ENCODE assay signal across 28 mouse cellular contexts in genomic region chr14:67619571-67619970, GRCm38 (mm10).
DNase-seq lines count a peak whose midpoint lies in the region; ATAC-seq lines count a peak whose summit lies in the region.
"Had no signal": no experiment of that assay in that cellular context is flagged by ENCODE, and none has a peak within 500 bp of the region (broad histone marks: within the 10 kb centered on the region; RNA-seq: fewer than 3 reads in every experiment).

No protein-coding gene starts in this region.

- H3K9me3 ChIP-seq in hindbrain, embryonic 12.5 days (replicated peaks), result no peaks in the 10 kb centered on the region
- H3K9me3 ChIP-seq: embryonic facial prominence, embryonic 12.5 days; embryonic facial prominence, embryonic 15.5 days; heart, embryonic 15.5 days; hindbrain, embryonic 10.5 days had no signal

- H3K4me1 ChIP-seq in hindbrain, embryonic 12.5 days, result peaks cover 6% of the 10 kb centered on the region; the same call in 1 of the 2 replicates
- H3K4me1 ChIP-seq: embryonic facial prominence, embryonic 15.5 days had no signal

- no peak overlapping the region for H3K27ac ChIP-seq in hindbrain, embryonic 12.5 days
- H3K27ac ChIP-seq: embryonic facial prominence, embryonic 12.5 days; embryonic facial prominence, embryonic 15.5 days; gastrocnemius, adult 2 months; heart, adult 2 months; heart, embryonic 15.5 days; hindbrain, embryonic 10.5 days; hindbrain, embryonic 14.5 days; hindbrain, postnatal 0 days had no signal

- intact Hi-C loops in gastrocnemius, postnatal 14 days (cut with DNase I; ENCODE audit: low total_unique reads), result no loop called here

- WGBS in hindbrain, embryonic 12.5 days, result 84% methylated on average over 4 of the region's 4 CpGs

- H3K4me2 ChIP-seq in hindbrain, embryonic 12.5 days (replicated peaks), result no peak overlapping the region
- H3K4me2 ChIP-seq: embryonic facial prominence, embryonic 12.5 days; embryonic facial prominence, embryonic 15.5 days; heart, embryonic 11.5 days; heart, embryonic 15.5 days; hindbrain, embryonic 14.5 days had no signal

- no peak overlapping the region for H3K9ac ChIP-seq in hindbrain, embryonic 12.5 days
- H3K9ac ChIP-seq: embryonic facial prominence, embryonic 12.5 days; embryonic facial prominence, embryonic 15.5 days; forebrain, postnatal 0 days; heart, embryonic 15.5 days; hindbrain, embryonic 14.5 days had no signal

- no peaks in the 10 kb centered on the region for H3K36me3 ChIP-seq in hindbrain, embryonic 12.5 days
- H3K36me3 ChIP-seq: embryonic facial prominence, embryonic 12.5 days; embryonic facial prominence, embryonic 15.5 days; heart, embryonic 15.5 days; hindbrain, embryonic 10.5 days had no signal

- H3K27me3 ChIP-seq in hindbrain, embryonic 12.5 days, result no peaks in the 10 kb centered on the region
- H3K27me3 ChIP-seq: embryonic facial prominence, embryonic 12.5 days had no signal

- no peak for ATAC-seq in hindbrain, embryonic 12.5 days (ENCODE audit: low FRiP score)
- ATAC-seq: CD4-positive, CD25-positive, alpha-beta regulatory T cell, adult 4 months; forebrain, embryonic 14.5 days; forebrain, postnatal 0 days; hindbrain, postnatal 0 days; inflammation-experienced regulatory T-cells, adult 6 months; intestine, embryonic 16.5 days had no signal

- H3K4me3 ChIP-seq in hindbrain, embryonic 12.5 days, result no peak overlapping the region
- H3K4me3 ChIP-seq: embryonic facial prominence, embryonic 12.5 days; embryonic facial prominence, embryonic 15.5 days; gastrocnemius, adult 2 months; heart, adult 2 months; heart, embryonic 15.5 days; hindbrain, embryonic 10.5 days had no signal

- DNase-seq in cerebellum, postnatal 10 days, result peak; percentile 19 to 20
- DNase-seq in cerebellum, adult 9-11 months, result no peak
- peak; percentile 24 for DNase-seq in adipocyte (ENCODE audit: low spot score)
- peak; percentile 43 for DNase-seq in adrenal gland, postnatal 10 days
- DNase-seq in adrenal gland, postnatal 36 days, result peak; percentile 46 to 55
- DNase-seq in gastrocnemius, postnatal 14 days, result no peak
- no peak for DNase-seq in gastrocnemius, postnatal 25 days
- DNase-seq: cerebellum, adult 11 months; cerebellum, adult 2 months; forebrain, postnatal 0 days; gastrocnemius, adult 2 months; gastrocnemius, postnatal 36 days; heart, adult 2 months; heart, postnatal 10 days; heart, postnatal 36 days; kidney, adult 2 months had no signal

Comparison
In these comparisons a context has a peak if more than half of its experiments do, and no peak if none do; other contexts are left out.
1. DNase-seq: peak in cerebellum, postnatal 10 days (2 of 2), adipocyte (single experiment), adrenal gland, postnatal 10 days (single experiment) and adrenal gland, postnatal 36 days (2 of 2); none in cerebellum, adult 9-11 months (single experiment), gastrocnemius, postnatal 14 days (single experiment) and gastrocnemius, postnatal 25 days (single experiment).